Mouse (Mus musculus) thymus, adult 18-20 months (tissue): ENCODE data around the gene 1700012P22Rik.

Experiments
- DNase-seq, 2 experiments: peaks; one replicate each; pipeline ENCODE4 v3.0.0; 2022; ENCODE audit warnings: mixed read lengths in 2 of 2

The 1700012P22Rik gene

DNA sequence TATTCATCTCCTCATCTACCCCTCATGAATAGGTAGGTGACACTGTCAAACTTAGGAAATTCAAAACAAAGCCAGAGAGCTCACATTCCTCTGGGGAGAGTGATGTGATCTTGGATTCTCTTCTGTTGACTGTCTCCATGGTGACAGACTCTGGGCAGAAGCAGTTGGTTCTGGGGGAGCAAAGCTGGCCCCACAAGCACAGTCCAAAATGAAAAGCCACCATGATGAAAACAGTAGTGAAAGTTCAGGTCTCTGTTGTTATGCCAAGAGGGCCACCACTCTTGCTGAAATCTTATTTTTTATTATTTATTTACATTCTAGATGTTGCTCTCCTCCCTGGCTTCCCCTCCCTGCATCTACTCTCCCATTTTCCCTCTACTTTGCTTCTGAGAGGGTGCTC is at the start of gene 1700012P22Rik:
1700012P22Rik (minus strand) TSS at position 101 of the 400 bp plus-strand sequence.
- no peak for DNase-seq

DNA sequence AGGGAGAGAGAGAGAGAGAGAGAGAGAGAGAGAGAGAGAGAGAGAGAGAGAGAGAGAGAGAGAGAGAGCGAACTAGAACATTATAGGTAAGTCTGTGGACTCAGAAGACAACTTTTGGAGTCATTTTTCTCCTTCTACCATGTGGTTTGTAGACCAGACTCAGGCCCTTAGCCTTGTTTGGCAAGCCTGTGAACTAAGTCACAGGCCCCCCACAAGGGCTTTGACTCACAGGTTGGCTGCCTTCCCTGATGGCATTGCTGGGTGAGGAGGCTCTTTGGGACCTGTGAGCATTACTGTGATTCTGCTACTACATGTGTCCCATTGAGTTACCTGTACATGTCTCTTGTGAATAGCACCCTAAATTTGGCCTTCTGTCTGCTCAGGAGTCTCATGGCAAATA is 29.5 kb upstream of the 1700012P22Rik start:
- DNase-seq: no peak

DNA sequence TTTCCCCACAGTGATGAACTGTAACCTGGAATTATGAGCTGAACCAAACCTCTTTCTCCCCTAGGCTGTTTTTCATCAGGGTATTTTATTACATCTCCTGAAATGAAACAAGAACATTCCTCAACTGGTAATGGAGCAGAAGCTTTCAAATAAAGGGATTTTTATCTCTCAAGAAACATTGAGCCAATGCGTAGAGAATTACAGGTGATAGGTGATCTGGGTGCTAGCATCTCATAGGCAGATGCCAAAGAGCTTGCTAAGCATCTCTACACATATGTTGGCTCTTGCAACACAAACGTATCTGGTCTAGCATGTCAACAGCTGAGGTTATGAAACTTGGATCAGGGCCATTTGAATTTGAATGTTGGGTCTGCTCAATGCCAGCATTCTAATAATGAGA is 26.6 kb upstream of the 1700012P22Rik start:
- no peak for DNase-seq

DNA sequence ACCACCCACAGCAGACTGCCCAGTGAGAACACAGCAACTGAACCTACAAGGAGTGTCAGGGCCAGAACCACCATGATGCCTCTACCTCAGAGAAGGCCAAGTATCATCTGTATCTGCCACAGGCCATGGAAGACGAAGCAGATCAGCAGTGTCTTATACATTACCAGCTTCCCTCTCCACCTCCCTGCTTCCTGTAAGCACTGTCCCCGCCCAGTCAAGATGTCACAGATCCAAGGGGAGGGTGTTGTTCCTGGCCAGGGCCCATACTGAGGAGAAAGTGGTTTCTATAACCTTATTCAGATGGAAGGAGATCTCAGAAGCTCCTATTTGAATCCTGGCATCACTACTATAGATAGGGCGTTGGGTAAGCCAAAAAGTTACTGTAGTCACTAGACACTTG is 25.1 kb upstream of the 1700012P22Rik start, which contains the start of gene Aadacl3:
Aadacl3 (minus strand) TSS at position 101 of the 400 bp plus-strand sequence.
- DNase-seq: no peak

DNA sequence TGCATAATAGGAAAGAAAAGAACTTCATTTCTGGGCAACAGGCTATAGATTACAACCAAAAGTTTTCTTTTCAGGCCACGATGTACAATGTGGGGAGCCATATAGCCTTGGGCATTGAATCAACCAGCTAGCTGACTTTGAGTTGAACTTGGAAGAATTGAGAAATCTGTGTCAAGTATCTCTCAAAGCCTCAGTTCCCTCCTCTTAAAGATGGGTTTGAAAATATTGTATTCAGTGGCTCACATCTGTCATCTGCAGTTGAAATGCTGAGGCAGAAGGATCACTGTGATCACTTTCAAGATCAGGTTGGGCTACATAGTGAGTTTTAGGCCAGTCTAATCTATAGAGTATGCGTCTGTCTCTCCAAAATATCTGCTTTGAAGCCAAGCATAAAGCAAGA is 14.6 kb upstream of the 1700012P22Rik start, which contains the start of gene Gm9944:
Gm9944 (minus strand) TSS at position 101 of the 400 bp plus-strand sequence.
- no peak for DNase-seq

DNA sequence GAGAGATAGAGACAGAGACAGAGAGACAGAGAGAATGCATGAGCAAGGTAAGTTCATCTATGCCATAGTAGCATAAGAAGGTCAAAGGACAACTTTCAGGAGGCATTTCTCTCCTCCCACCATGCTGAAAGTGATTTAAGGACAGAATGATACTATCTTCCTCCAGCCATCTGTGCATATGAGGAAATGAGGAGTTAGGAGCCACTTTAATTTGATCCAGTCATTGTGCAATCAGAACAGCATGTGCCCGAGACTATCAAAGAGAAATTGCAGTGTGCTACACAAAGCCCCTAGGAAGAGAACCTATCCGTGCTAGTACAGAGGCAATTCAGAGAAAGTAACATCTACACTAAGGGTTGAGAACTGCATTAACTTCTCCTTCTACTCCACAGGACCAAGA is 10.0 kb upstream of the 1700012P22Rik start:
- no peak for DNase-seq

DNA sequence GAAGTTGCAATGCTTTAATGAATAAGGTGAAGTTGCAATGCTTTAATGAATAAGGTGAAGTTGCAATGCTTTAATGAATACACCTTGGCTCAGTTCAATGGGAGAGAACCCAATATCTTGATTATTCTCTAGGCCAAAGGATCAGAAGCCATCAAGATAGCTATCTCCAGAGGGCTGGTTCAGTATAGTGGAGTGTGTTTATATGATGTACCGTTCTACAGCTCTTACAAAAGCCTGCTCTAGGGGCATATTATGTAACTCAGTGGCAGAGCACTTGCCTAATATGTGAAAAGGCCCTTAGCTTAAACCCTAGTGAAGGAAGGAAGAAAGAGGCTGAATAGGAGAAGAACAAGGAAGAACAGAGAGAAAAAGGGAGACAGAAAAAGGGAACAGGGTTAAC is 3.0 kb upstream of the 1700012P22Rik start:
- DNase-seq: no peak

DNA sequence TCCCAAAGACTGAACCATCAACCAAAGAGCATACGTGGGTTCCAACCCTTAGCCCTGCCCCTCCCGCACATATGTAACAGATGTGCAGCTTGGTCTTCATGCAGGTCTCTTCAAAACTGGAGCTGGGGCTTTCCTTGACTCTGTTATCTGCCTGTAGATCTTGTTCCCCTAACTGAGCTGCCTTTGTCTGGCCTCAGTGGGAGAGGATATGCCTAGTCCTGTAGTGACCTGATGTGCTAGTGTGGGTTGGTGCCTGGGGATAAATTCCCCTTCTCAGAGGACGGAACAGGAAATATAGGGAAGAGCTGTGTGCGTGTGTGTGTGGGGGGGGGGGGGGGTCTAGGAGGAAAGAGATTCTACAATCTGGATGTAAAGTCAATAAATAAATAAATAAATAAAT is 2.5 kb upstream of the 1700012P22Rik start:
- no peak for DNase-seq

DNA sequence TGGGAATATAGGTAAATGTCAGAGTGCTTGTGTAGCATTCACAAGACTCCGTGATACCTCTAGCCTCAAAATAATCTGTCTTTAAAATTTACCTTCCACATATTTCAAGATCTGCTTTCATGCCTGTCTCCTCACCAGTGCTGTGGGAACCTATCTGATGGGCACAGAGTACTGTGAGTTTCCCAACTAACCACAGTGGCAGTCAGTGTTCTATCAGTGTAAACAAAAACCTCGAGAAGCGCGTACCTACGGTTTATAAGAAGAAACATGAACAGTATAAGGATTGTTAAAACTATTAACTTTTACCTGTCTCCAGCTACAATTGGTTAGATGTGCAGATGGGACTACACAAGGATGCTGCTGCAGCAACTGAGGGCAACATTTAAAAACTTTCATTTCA is 5.4 kb downstream of the 1700012P22Rik start:
- DNase-seq: no peak

DNA sequence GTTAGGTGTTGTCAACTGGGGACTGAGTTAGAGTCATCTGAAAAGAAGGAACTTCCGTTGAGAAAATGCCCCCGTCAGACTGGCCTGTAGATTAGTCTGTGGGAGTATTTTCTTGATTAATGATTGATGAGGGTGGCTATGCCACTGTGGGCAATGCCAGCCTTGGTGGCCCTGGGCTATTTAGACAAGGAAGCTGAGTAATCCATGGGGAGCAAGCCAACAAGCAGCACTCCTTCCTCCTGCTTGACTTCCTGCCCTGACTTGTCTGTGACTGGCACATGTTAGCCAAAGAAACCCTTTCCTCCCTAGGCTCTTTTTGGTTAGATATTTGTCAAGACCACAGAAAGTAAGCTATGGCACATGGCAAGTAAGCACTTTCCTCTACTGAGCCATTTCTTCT is 7.8 kb downstream of the 1700012P22Rik start:
- DNase-seq: no peak

DNA sequence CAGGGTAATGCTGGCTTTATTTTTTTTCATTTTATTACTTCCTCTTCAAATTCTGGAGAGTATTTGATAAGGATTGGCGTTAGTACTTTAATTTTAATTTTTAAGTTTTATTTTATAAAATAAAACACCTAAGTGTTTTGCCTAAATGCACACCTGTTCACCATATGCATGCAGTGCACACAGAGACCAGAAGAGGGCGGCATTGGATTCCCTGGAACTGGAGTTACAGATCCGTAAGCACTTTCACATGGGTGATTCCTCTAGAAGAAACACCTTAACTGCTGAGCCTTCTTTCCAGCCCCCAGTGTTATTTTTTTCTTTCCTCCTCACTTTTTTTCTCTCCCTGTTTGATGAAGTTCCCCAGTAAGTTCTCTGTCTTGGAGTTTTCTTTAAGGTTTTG is 9.7 kb downstream of the 1700012P22Rik start:
- no peak for DNase-seq

DNA sequence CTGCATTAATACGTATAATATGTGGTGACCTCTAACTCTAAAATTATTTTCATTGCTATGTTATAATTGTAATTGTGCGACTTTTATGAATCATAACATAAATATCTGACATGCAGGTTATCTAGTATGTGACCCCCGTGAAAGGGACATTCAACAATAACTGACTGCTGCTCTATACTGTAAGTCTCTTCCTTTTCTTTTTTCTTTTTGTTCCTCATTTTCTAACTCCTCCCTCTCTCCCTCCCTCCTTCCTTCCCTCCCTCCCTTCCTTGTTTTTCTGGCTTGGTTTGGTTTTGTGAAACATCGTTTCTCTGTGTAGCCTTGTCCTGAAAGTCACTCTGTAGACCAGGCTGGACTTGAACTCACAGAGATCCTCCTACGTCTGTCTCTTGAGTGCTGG is 14.0 kb downstream of the 1700012P22Rik start:
- no peak for DNase-seq

DNA sequence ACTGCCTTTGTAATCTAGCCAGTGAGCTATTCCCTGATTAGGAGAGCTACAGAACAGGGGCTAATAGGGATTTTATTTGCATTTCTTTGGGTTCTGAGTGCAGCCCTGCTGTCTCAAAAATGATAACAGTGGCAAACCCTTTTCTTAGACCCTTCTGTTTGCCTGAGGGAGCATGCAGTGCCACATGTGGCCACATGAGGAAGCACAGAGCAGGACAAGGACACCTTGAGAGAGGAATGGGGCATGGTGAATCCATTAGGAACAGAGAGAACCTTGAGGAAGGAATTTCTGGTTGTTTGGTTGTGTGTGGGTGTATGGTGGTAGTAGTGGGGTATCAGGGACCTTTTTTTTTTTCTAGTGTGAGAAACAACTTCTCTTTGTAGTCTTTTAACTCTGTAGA is 17.9 kb downstream of the 1700012P22Rik start:
- no peak for DNase-seq

DNA sequence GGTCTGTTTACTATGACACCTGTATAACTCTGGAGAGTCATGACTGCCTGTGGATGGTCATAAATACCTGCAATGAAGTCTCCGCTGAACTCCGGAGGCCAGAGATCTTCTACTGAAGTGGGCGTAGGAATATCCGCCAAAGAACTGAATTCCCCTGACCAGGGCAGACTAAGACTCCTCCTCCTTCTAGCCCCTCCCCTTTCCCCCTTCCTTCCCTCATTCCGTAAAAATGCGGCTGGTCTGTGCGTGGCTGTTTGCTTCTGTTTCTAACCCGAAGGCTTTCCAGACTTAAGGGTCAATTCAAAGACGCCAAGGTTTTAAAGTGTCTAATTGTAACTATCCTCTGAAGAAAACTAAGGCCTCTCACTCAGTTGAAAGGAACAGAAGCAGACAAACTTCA is 30.3 kb downstream of the 1700012P22Rik start, which contains the start of gene Pramef12:
Pramef12 (minus strand) TSS at position 175 of the 400 bp plus-strand sequence.
- DNase-seq: no peak

DNA sequence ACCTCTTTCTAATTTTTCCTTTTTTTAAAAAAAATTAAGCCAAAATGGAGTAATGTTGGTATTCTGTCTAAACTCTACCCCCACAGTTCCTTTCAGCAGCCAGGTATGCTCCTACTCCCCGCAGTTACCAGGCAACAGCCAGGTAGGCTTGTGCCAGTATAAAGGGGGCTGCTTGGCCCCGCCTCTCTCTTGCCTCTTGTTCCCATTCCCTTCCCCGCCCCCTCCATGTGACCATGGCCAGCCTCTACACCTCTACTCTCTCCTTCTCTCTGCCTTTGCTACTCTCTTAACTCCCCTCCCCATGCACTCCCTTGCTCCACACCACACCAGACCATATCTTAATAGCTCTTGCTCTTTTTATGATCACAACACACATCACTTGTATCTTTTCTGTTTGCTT is 32.3 kb downstream of the 1700012P22Rik start:
- DNase-seq: no peak

DNA sequence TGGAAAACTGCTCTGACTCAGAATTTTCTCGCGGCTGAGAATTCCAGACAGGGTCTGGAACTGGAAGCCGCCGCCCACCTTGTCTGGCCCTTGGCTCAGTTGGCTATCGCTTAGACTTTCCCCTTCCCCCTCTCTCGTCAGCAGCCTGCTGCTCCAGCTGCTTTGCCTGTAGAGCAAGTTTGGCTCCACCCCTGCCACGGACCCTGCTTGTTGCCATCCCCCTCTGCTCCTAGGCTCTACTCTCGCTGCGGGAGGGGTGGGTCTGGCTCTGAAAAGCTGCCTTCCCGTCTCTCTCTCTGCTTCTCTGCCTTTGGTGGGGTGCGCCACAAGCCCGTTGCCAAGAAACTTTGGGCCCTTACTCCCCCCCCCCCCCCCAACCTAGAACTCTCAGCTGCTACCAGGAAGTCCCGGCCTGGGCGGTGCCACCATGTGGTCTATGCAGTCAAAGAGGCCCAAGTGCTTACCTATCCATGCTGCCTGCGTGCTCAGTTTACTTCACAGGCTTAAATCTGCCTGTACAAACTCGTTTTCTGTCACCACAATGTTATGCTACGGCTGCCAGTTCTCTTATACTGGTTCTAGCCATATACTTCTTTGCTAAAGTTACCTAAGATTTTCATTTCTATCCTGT is 34.0 kb downstream of the 1700012P22Rik start:
- peak in 1 of 2 experiments; percentile 3 for DNase-seq

DNA sequence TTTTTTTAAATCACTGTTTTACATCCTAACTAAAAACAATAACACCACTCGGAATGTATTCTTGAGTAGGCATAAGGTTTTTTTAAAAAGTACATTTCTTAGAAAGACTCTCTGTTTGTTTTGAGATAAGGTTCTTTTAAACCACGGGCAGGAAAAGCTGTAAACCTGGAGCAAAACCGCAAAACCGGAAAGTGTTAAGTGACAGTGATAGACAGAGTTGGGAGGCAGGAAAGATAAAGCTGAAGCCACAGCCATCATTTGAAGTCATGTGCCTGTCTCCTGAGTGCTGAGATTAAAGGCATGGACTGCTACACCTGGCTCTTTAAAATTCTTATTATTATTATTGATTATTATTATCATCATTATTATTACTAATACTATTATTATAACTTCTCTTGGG is 35.9 kb downstream of the 1700012P22Rik start:
- DNase-seq: no peak

DNA sequence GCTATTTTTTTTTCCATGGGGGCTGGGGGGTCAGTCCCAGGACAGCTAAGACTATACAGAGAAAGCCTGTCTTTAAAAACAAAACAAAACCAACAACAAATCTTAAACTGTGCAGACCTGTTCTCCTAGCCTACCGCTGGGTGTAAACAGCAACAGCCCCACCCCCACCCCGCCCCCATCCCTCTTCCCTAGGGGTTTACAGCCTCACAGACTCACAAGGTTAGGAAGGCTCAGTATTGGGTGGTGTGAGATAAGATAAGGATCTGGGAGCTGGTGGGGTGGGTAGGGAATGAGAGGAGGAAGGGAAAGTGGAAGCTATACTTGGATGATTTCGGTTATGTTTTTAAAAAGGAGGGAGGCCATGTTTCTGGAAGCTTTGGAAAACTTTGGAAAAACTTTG is 42.3 kb downstream of the 1700012P22Rik start:
- no peak for DNase-seq

DNA sequence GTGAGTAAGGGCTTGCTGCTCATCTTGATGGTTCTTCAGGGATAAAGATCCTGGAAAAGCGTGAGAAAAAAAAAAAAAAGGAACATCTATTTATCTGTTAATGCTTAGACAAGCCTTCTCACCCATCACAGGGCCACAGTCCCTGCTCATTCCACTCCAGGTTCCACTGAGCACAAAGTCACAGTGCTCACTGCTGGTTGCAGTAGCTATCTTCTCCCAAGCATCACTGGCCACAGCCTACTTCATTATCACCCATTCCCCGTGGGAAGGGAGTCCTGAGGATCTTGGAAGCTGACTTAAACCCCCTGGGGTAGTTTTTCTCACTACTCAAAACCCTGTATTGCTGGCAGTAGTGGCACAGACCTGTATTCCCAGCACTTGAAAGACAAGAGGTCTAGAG is 60.7 kb downstream of the 1700012P22Rik start, which contains the start of gene Pramef20:
Pramef20 (minus strand) TSS at position 23 of the 400 bp plus-strand sequence.
- no peak for DNase-seq
